Mouse (Mus musculus) mesoderm, embryonic 11.5 days (tissue): ENCODE data around the gene Vmn2r116.
"Not testable (repeated sequence)": the region's sequence is repeated elsewhere in the genome, so short reads cannot be mapped to it uniquely, and the experiment has no call there.

Experiments used
- DNase-seq: peaks from one replicate; pipeline ENCODE4 v3.0.0-alpha.2; 2012; ENCODE audit warnings: low read depth, low spot score

Gene Vmn2r116

DNA sequence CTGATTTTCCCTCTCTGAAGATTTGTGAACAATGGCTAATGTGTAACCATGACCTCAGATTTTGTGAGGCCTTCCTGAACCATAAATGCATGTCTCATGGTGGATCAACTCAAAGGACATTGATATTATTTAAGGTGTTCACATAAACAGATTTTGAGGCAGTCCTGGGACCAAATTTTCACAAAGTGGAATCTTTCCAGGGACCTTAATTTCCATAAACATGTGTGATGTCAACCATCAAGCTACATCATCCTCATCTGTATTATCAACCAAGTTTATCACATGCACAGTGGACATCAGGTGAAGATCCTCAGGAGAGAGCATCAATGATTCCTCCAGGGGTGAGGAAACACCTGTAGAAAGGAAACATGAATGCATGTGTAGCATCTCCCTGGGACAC is at the start of gene Vmn2r116:
Gene Vmn2r116, plus strand, starts transcription at position 301 of the 400 bp plus-strand sequence.
- not testable (repeated sequence) for DNase-seq

DNA sequence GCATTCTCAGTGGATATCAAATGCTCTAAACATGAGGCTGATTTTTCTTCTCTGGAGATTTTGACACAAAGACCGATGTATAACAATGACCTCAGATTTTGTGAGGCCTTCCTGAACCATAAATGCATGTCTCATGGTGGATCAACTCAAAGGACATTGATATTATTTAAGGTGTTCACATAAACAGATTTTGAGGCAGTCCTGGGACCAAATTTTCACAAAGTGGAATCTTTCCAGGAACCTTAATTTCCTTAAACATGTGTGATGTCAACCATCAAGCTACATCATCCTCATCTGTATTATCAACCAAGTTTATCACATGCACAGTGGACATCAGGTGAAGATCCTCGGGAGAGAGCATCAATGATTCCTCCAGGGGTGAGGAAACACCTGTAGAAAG is 41.0 kb upstream of the Vmn2r116 start, which contains the start of gene Vmn2r115:
Gene Vmn2r115, plus strand, starts transcription at position 301 of the 400 bp plus-strand sequence.
- DNase-seq, result not testable (repeated sequence)

DNA sequence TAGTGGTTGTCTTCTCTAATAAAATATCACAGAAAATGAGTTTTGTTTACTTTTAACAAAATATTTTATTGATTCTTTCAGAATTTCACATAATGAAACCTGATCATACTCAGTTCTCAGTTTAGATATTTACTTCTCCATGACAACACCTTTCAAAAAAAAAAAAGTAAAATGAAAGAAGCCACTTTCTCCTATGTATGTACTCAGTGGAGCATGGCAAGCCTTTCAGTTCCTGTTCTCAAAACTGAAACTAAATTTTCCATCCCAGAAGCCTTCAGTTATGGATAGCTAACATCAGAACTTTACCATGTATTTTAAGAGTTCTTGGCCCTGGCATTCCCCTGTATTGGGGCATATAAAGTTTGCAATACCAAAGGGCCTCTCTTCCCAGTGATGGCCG is 32.8 kb upstream of the Vmn2r116 start:
- no peak for DNase-seq

DNA sequence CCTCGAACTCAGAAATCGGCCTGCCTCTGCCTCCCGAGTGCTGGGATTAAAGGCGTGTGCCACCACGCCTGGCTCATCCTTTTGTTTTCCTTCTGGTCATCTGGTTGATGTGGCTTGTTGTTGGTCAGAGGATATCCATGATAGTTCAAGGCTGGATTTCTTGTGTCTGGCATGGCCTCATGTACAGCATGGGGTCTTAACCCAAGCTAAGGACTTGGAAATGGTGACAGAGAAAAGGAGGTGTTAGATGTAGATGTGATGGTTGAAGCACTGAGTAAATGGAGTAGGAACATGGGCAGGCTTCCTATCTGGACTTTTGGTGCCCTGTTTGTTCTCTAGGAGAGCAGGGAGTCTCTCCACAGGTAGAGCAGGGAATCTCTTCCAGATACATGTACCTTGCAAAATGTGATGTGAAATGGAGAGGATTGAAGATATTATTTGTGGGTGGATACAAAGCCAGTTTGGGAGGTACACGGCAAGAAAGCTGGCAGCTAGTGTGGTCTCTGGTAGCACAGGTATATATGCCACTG is 48.8 kb downstream of the Vmn2r116 start:
- DNase-seq, result no peak
